Mouse (Mus musculus): ENCODE data around the gene Hlcs. TPM values are rescaled to one million over a fixed set of nuclear protein-coding genes. Genes with fewer than 3 reads are reported as not detected.

Gene Hlcs
- polyA plus RNA-seq, 1 experiment from 2014 or later = 11.9 TPM

- peaks cover 57% of the 10 kb centered on the region for H3K27me3 ChIP-seq
- H3K36me3 ChIP-seq = no peaks in the 10 kb centered on the region
- no peak overlapping the region for H3K27ac ChIP-seq
- H3K9ac ChIP-seq (replicated peaks) = no peak overlapping the region
- ATAC-seq (ENCODE audit: insufficient number of reproducible peaks, insufficient read depth, low FRiP score, low TSS enrichment, low read depth) = no peak
- peaks cover 23% of the 10 kb centered on the region for H3K4me1 ChIP-seq (replicated peaks)
- 89% methylated on average over 3 of the region's 3 CpGs for WGBS
- H3K4me2 ChIP-seq = no peak overlapping the region
- H3K9me3 ChIP-seq = no peaks in the 10 kb centered on the region
- no peak overlapping the region for H3K4me3 ChIP-seq (replicated peaks)
Observed at GRCm38 (mm10) chr16:94326008-94326407, 12.6 kb upstream of the Hlcs start.

DNA sequence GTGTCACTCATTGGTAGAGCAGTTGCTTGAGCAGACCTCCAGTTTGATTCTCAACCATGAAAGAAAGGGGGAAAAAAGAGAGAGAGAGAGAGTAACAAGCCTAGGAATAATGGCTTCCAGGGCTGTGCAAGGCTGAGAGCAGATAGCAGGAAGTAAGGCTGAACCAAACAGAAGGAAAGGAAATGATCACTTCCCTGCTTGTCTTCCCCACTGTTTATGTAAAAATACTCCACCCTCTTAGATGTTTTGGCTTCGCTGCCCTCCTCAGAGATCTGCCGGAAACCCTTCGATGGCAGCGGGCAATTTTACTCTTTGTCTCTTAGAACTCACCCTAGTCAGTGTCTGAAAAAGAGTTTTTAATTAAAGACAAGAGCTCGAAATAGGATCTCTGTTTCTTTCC lies 10.3 kb upstream of the Hlcs start:
- H3K27ac ChIP-seq = no peak overlapping the region
- no peak overlapping the region for H3K4me2 ChIP-seq
- ATAC-seq (ENCODE audit: insufficient number of reproducible peaks, insufficient read depth, low FRiP score, low TSS enrichment, low read depth) = no peak
- H3K4me1 ChIP-seq (replicated peaks) = peaks cover 12% of the 10 kb centered on the region
- H3K9ac ChIP-seq (replicated peaks) = no peak overlapping the region
- H3K36me3 ChIP-seq = no peaks in the 10 kb centered on the region
- H3K27me3 ChIP-seq = peaks cover 35% of the 10 kb centered on the region
- H3K9me3 ChIP-seq = no peaks in the 10 kb centered on the region
- 70% methylated on average over 5 of the region's 5 CpGs for WGBS
- H3K4me3 ChIP-seq (replicated peaks) = no peak overlapping the region

DNA sequence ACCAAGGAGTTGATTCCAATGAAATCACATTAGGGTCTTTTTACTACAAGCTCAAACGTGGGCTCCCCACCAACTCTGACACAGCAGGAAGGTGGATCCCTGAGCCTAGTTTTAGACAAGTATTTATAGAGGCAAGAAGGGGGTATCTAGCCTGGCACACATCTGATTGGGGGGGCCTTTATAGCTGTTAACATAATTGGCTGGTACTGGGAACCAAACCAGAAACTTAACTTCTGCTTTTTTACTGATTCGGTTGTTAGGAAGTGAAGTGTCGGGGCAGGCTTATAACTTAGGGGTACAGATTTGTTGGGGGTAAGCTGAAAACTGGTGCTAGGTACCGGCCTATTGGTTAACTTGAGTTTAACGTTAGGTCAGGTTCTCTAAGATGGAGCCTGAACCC lies 6.9 kb upstream of the Hlcs start:
- Histone ChIP-seq H3K9me3 (no peaks in the 10 kb centered on the region), H3K4me2 (no peak overlapping the region), H3K27me3 (peaks cover 4% of the 10 kb centered on the region; the same call in 1 of the 2 replicates), H3K4me1 (replicated peaks) (no peaks in the 10 kb centered on the region), H3K36me3 (no peaks in the 10 kb centered on the region), H3K4me3 (replicated peaks) (no peak overlapping the region), H3K27ac (no peak overlapping the region), H3K9ac (replicated peaks) (no peak overlapping the region)
- no peak for ATAC-seq (ENCODE audit: insufficient number of reproducible peaks, insufficient read depth, low FRiP score, low TSS enrichment, low read depth)
- 82% methylated on average over 5 of the region's 5 CpGs for WGBS

GRCm38 (mm10) chr16:94317752-94318151 lies 4.4 kb upstream of the Hlcs start:
- peaks cover 6% of the 10 kb centered on the region for H3K27me3 ChIP-seq
- H3K9ac ChIP-seq (replicated peaks) = no peak overlapping the region
- H3K27ac ChIP-seq = no peak overlapping the region
- WGBS = 74% methylated on average over 5 of the region's 5 CpGs
- peaks cover 3% of the 10 kb centered on the region; the same call in 1 of the 2 replicates for H3K4me1 ChIP-seq (replicated peaks)
- ATAC-seq (ENCODE audit: insufficient number of reproducible peaks, insufficient read depth, low FRiP score, low TSS enrichment, low read depth) = no peak
- no peaks in the 10 kb centered on the region for H3K9me3 ChIP-seq
- no peaks in the 10 kb centered on the region for H3K36me3 ChIP-seq
- H3K4me2 ChIP-seq = no peak overlapping the region
- H3K4me3 ChIP-seq (replicated peaks) = no peak overlapping the region

GRCm38 (mm10) chr16:94315215-94315614 lies 1.8 kb upstream of the Hlcs start:
- ATAC-seq (ENCODE audit: insufficient number of reproducible peaks, insufficient read depth, low FRiP score, low TSS enrichment, low read depth) = no peak
- H3K4me1 ChIP-seq (replicated peaks) = peaks cover 3% of the 10 kb centered on the region; the same call in 1 of the 2 replicates
- H3K9me3 ChIP-seq = no peaks in the 10 kb centered on the region
- no peak overlapping the region for H3K4me3 ChIP-seq (replicated peaks)
- 47% methylated on average over 1 of the region's 1 CpGs for WGBS
- peaks cover 6% of the 10 kb centered on the region for H3K27me3 ChIP-seq
- no peak overlapping the region for H3K9ac ChIP-seq (replicated peaks)
- no peaks in the 10 kb centered on the region for H3K36me3 ChIP-seq
- no peak overlapping the region for H3K27ac ChIP-seq
- no peak overlapping the region for H3K4me2 ChIP-seq

- H3K4me2 ChIP-seq = no peak overlapping the region
- no peak overlapping the region for H3K4me3 ChIP-seq (replicated peaks)
- H3K27ac ChIP-seq = no peak overlapping the region
- H3K4me1 ChIP-seq (replicated peaks) = peaks cover 3% of the 10 kb centered on the region; the same call in 1 of the 2 replicates
- no peak for ATAC-seq (ENCODE audit: insufficient number of reproducible peaks, insufficient read depth, low FRiP score, low TSS enrichment, low read depth)
- no peak overlapping the region for H3K9ac ChIP-seq (replicated peaks)
- 94% methylated on average over 5 of the region's 5 CpGs for WGBS
- no peaks in the 10 kb centered on the region for H3K9me3 ChIP-seq
- peaks cover 6% of the 10 kb centered on the region for H3K27me3 ChIP-seq
- H3K36me3 ChIP-seq = no peaks in the 10 kb centered on the region
Observed at GRCm38 (mm10) chr16:94314626-94315025, 1.3 kb upstream of the Hlcs start.

GRCm38 (mm10) chr16:94312663-94313228 lies 625 bp downstream of the Hlcs start:
- H3K9me3 ChIP-seq = no peaks in the 10 kb centered on the region
- peak; percentile 86 for ATAC-seq (ENCODE audit: insufficient number of reproducible peaks, insufficient read depth, low FRiP score, low TSS enrichment, low read depth)
- H3K9ac ChIP-seq (replicated peaks) = peak overlapping the region; percentile 59
- peaks cover 6% of the 10 kb centered on the region for H3K27me3 ChIP-seq
- no peaks in the 10 kb centered on the region for H3K36me3 ChIP-seq
- peak overlapping the region; percentile 99 for H3K27ac ChIP-seq
- H3K4me3 ChIP-seq (replicated peaks) = peak overlapping the region; percentile 63
- peaks cover 9% of the 10 kb centered on the region; the same call in 1 of the 2 replicates for H3K4me1 ChIP-seq (replicated peaks)
- WGBS = under 1% methylated on average over 20 of the region's 20 CpGs
- H3K4me2 ChIP-seq = peak overlapping the region; percentile 82

- H3K9ac ChIP-seq (replicated peaks) = no peak overlapping the region
- H3K9me3 ChIP-seq = no peaks in the 10 kb centered on the region
- no peaks in the 10 kb centered on the region for H3K36me3 ChIP-seq
- peaks cover 14% of the 10 kb centered on the region; the same call in 1 of the 2 replicates for H3K4me1 ChIP-seq (replicated peaks)
- no peak overlapping the region for H3K27ac ChIP-seq
- peak overlapping the region; percentile 82 for H3K4me2 ChIP-seq
- 79% methylated on average over 4 of the region's 4 CpGs for WGBS
- H3K4me3 ChIP-seq (replicated peaks) = peak overlapping the region; percentile 63
- ATAC-seq (ENCODE audit: insufficient number of reproducible peaks, insufficient read depth, low FRiP score, low TSS enrichment, low read depth) = no peak
- peaks cover 6% of the 10 kb centered on the region for H3K27me3 ChIP-seq
Observed at GRCm38 (mm10) chr16:94311931-94312330, 1.4 kb downstream of the Hlcs start.

DNA sequence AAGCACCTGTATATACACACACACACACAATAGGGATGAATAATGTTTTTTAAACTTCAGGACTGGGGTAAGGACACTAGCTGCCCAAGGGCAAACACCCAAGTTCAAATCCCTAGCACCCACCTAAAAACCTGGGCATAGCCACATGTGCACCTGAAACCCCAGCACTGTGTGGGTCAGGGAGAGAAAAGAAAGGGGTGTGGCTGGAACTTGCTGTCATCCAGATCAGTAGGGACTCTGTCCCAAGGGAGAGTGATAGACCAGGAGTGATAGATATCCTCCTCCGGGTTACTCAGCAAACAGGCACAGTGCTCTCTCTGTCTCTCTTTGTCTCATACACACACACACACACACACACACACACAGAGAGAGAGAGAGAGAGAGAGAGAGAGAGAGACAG lies 2.0 kb downstream of the Hlcs start:
- Histone ChIP-seq H3K27me3 (peaks cover 6% of the 10 kb centered on the region), H3K9me3 (no peaks in the 10 kb centered on the region), H3K4me2 (no peak overlapping the region), H3K4me1 (replicated peaks) (peaks cover 14% of the 10 kb centered on the region; the same call in 1 of the 2 replicates), H3K4me3 (replicated peaks) (no peak overlapping the region), H3K36me3 (no peaks in the 10 kb centered on the region), H3K27ac (no peak overlapping the region), H3K9ac (replicated peaks) (no peak overlapping the region)
- ATAC-seq (ENCODE audit: insufficient number of reproducible peaks, insufficient read depth, low FRiP score, low TSS enrichment, low read depth) = no peak
- WGBS = 85% methylated on average over 1 of the region's 1 CpGs

DNA sequence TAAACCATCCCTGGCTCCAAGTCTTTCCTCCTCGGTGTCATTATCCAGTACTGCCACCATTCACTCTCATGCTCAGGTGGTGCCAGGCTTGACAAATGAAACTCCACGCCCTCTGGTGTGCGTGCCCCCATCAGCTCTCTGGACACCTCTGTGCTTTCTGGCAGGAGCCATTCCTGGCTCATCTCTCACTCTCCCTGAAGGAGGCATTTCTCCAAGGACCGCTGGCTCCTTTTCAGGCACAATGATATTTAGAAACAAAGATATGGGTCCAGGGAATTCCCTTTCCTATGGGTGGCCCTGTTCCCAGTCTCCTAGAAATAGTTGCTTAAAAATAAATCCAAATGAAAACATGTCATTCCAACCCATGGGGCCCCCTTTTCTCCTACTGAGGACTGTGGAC lies 4.3 kb downstream of the Hlcs start:
- peaks cover 14% of the 10 kb centered on the region; the same call in 1 of the 2 replicates for H3K4me1 ChIP-seq (replicated peaks)
- no peak overlapping the region for H3K9ac ChIP-seq (replicated peaks)
- peaks cover 8% of the 10 kb centered on the region; the same call in 1 of the 2 replicates for H3K9me3 ChIP-seq
- H3K27ac ChIP-seq = no peak overlapping the region
- no peak overlapping the region for H3K4me2 ChIP-seq
- WGBS = 89% methylated on average over 4 of the region's 4 CpGs
- no peak for ATAC-seq (ENCODE audit: insufficient number of reproducible peaks, insufficient read depth, low FRiP score, low TSS enrichment, low read depth)
- H3K36me3 ChIP-seq = no peaks in the 10 kb centered on the region
- peaks cover under 1% of the 10 kb centered on the region; the same call in 1 of the 2 replicates for H3K27me3 ChIP-seq
- H3K4me3 ChIP-seq (replicated peaks) = no peak overlapping the region

- 27% methylated on average over 6 of the region's 6 CpGs for WGBS
- Histone ChIP-seq H3K4me2 (no peak overlapping the region; the same call in 1 of the 2 replicates), H3K27ac (0 out of 2 replicates have a peak overlapping the region, but pooled peaks have one; percentile 4), H3K9ac (replicated peaks) (no peak overlapping the region), H3K9me3 (peaks cover 8% of the 10 kb centered on the region; the same call in 1 of the 2 replicates), H3K4me1 (replicated peaks) (peaks cover 17% of the 10 kb centered on the region), H3K4me3 (replicated peaks) (no peak overlapping the region), H3K27me3 (peaks cover 9% of the 10 kb centered on the region), H3K36me3 (no peaks in the 10 kb centered on the region)
- peak; percentile 13; the same call in 1 of the 2 replicates for ATAC-seq (ENCODE audit: insufficient number of reproducible peaks, insufficient read depth, low FRiP score, low TSS enrichment, low read depth)
Observed at GRCm38 (mm10) chr16:94307942-94308341, 5.4 kb downstream of the Hlcs start.

- H3K4me2 ChIP-seq = no peak overlapping the region
- H3K27ac ChIP-seq = 0 out of 2 replicates have a peak overlapping the region, but pooled peaks have one; percentile 4
- no peak overlapping the region for H3K4me3 ChIP-seq (replicated peaks)
Observed at GRCm38 (mm10) chr16:94307526-94307925, 5.8 kb downstream of the Hlcs start.

More at GRCm38 (mm10) chr16:94307526-94307925, 5.8 kb downstream of the Hlcs start:
- peaks cover 13% of the 10 kb centered on the region for H3K27me3 ChIP-seq
- ATAC-seq (ENCODE audit: insufficient number of reproducible peaks, insufficient read depth, low FRiP score, low TSS enrichment, low read depth) = no peak
- peaks cover 8% of the 10 kb centered on the region; the same call in 1 of the 2 replicates for H3K9me3 ChIP-seq
- no peaks in the 10 kb centered on the region for H3K36me3 ChIP-seq
- H3K9ac ChIP-seq (replicated peaks) = no peak overlapping the region
- peaks cover 22% of the 10 kb centered on the region for H3K4me1 ChIP-seq (replicated peaks)
- WGBS = 56% methylated on average over 6 of the region's 6 CpGs

Measured in limb, embryonic 12.5 days (tissue).